Mouse (Mus musculus) fibroblast of lung, adult 2 months (primary cell): Measurements from ENCODE around the gene Mpped1.

Experiments used
- DNase-seq: peaks from one replicate; pipeline ENCODE4 v3.0.0-alpha.2; 2011; ENCODE audit warnings: low read depth

Gene Mpped1

DNA sequence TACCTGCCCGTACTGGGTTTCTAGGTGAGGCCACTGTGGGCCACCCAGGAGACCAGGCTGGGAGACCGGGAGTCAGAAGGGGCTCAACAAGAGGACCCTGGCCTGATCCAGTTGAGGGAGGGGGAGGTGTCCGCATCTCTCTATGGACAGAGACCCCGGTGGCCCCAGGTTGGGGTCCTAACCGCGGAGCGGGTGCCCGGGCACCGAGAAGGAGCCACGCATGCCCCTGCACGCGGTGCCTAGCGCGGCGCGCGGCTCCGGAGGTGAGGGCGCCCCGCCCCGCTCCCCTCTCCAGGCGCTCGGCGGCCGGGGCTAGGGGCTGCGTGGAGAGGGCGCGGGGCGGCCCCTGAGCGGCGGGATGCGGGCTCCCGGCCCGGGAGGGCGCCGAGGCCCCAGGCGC is at the start of gene Mpped1:
Gene Mpped1, plus strand, starts transcription at position 81 of the 400 bp plus-strand sequence.
- no peak for DNase-seq

- no peak for DNase-seq
Measured at GRCm38 (mm10) chr15:83740676-83741422, 38.4 kb upstream of the Mpped1 start.

GRCm38 (mm10) chr15:83742018-83742417 is 37.2 kb upstream of the Mpped1 start:
- DNase-seq: no peak

GRCm38 (mm10) chr15:83746311-83746710 is 33.0 kb upstream of the Mpped1 start:
- peak; percentile 56 for DNase-seq

- DNase-seq: no peak
Measured at GRCm38 (mm10) chr15:83748986-83749385, 30.3 kb upstream of the Mpped1 start.

DNA sequence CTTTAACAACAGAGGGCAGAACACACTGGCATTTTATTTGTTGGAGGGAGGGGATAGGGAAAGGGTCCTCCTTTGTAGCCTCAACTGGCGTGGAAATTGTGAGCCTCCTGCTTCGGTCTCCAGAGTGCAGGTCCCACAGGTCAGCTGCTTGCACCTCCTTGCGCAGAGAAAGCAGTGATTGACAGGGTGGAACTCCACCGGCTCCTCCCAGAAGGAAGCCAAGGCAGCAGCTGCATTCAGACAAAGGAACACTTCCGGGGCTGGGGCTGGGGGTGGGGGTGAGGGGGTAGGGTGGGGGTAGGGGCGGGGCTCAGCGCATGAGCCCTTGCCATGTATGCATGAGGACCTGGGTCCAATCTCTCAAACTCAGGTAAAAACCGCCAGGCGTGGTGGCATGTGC is 29.8 kb upstream of the Mpped1 start:
- DNase-seq: no peak

- DNase-seq: no peak
Measured at GRCm38 (mm10) chr15:83756742-83757141, 22.5 kb upstream of the Mpped1 start.

DNA sequence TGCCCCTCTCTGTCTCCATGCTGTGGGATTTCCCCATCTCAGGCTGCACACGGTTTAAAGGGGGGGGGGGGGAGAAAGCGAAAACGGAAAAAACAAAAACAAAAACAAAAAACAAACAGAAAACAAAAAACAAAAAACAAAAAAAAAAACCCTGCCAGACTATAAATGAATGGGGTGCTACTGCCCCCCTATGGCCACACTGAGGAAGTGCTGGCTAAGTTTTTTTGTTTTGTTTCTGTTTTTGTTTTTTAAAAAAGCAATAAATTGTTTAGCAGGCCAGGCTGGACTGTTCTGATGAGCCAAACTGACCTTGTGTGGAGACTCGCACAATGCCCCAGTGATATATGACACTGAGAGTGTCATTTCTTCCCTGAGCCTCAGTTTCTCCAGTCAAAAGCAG is 20.3 kb upstream of the Mpped1 start:
- DNase-seq: no peak

DNA sequence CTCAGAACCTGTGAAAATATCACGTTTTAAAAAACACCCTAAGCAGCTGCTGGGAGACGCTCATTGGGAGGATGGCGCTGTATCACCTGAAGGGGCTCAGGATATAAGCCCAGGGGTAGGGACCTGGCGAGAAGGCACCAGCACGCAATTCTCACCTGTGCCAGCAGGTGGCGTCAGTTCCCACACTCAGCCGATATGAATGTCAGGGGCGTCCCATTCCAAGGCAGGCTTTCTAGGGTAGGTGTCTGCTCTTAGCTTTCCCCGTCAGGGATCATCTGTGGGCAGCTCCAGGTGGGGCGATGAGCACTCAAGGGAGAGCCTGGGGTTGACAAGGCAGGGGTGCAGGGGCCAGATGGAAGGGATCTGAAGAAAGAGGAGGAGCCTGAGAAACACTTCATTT is 18.6 kb upstream of the Mpped1 start:
- DNase-seq: no peak

- no peak for DNase-seq
Measured at GRCm38 (mm10) chr15:83761512-83761911, 17.8 kb upstream of the Mpped1 start.

DNA sequence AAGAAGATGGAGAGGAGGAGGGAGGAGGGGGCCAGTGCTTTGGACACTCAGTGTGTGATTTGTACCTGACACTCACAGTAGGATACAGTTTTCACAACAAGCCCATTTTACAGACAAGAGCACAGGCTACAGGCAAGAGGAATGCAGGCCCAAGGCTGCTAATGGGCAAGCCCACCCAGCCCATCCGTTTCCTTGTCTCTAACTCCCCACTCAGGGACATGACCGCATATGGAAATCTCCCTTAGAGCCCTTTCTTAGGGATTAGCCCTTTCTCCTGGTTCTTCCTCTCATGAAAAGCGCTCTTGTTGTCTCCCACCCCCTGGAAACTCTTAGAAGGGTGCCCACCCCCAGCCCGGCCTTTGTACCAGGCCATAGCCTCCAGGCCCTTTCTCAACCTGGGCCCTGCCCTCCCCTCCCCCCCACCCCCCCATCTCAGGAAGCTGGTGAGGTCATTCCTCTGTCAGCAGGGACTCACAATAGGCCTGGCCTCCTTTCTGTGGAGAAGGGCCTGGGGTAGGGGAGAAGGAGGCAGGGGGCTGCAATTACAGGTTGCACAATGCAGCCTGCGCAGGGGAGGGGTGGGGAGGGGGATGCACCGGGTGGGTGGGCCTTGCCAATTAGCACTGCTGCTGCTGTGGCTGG is 13.8 kb upstream of the Mpped1 start:
- DNase-seq: no peak

DNA sequence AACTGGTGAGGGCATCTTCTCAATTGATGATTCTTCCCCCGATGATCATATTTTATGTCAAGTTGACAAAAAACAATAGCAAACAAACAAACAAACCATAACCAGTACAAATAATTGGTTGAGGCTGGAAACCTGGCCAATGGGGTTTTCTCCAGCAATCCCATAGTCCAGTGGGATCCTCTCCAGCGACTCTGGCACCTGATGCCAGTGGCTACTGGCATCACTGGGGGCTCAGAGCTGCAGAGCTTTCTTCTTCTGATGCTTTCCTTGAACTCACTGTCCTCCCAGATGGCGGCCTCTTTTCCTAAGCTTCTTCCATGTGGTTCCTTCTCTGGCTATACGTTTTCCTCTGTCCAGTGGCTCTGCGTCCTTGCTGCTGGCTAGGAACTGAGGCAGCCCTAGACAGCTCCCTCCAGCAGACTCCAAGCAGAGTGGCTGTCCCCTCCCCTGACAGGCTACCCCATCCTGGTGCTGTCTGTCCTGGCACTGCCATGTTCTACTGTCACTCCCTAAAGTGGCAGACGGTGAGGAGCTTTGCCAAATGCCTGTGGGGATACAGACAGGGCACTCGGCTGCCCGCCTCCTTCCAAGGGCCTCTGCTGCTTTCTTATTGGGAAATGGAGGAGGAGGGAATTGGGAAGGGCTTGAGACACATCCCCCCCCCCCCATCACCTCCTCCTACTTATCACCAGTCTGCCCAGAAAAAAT is 7.8 kb upstream of the Mpped1 start:
- DNase-seq: no peak

- no peak for DNase-seq
Measured at GRCm38 (mm10) chr15:83772460-83772859, 6.8 kb upstream of the Mpped1 start.

DNA sequence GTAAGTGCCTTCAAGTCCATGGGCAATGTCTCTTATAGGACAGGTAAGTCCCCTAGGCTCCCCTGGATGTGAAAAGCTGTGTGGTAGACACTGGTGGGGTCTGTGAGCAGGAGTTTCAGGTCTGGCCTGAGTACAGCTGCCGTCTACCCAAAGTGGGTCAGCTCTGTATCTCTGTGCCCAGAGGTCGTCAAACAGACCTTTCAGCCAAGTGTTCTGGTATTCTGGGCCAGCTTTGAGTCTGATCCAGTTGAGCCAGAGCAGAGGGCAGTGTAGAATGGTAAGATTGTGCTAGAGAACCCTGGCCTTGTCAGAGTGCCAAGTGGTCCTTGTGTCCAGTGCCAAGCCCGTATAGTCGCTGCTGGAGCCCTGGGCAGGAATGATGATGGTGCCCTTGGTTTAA is 6.3 kb upstream of the Mpped1 start:
- no peak for DNase-seq

DNA sequence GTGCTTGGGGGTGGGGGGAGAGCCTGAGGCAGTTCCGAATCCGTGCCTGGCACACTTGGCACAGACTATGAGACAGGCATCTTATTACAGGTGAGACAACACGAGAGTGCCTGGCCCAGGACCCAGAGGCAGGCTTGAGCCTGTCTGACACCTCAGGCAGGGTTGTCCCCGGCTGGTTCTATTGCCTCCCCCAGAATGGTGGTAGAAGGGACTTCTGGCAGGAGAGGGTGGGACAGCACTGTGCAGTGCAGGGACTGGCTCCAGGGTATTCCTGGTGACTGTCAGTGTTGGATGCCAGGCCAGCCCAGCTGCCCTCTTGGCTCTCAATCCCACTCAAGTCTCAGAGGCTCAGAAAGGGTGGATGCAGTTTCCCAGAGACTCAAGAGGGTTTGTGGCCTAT is 4.3 kb upstream of the Mpped1 start:
- no peak for DNase-seq

GRCm38 (mm10) chr15:83776265-83777000 is 2.8 kb upstream of the Mpped1 start:
- no peak for DNase-seq

GRCm38 (mm10) chr15:83777476-83777875 is 1.8 kb upstream of the Mpped1 start:
- no peak for DNase-seq

- DNase-seq: no peak
Measured at GRCm38 (mm10) chr15:83779855-83780740, 831 bp downstream of the Mpped1 start.

DNA sequence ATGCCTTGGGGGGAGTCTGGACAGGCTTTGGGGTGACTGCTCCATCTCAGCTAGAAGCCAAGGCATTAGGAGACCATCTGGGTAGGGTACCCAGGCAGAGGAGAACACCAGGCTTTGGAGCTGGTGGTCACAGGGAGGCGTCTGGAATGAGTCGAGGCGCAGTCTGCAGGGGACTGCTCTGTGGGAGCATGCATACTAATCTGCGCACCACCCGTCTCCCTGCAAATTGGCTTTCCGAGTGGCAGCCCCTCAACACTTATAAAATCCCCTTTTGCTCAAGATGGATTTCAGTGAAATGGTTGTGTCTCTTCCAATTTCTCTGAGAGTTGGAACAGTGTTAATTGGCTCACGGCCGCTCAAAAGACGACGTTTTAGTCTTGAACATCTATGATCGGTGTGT is 2.0 kb downstream of the Mpped1 start:
- DNase-seq: no peak

GRCm38 (mm10) chr15:83782284-83782683 is 3.0 kb downstream of the Mpped1 start:
- no peak for DNase-seq

DNA sequence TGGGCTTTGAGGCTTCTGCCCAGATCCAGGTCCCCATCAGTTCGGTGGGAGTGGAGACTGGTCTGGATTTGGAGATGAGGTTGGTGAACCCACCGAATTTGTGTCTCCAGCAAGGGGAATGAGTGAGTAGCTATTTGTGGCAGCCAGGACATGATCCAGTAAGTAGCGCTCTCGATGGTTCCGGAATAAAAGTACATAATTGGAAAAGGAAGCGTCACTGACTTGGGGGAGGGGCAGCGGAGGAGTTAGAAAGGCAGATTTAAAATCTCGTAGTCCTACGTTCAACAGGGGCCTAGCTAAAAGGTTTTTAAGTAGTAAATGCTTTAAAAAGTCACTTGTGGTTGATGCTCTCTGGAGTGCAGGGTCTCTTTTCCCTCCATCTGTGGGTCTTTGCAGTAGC is 5.5 kb downstream of the Mpped1 start:
- no peak for DNase-seq
